Mouse (Mus musculus): ENCODE results near the gene Mgat1. TPM values are rescaled to one million over a fixed set of nuclear protein-coding genes. Genes with fewer than 3 reads are reported as not detected.

Mgat1 gene
- polyA plus RNA-seq, 1 experiment from 2014 or later: 59.0 TPM

- H3K4me3 ChIP-seq (ENCODE audit: low read depth, low read length): no peak overlapping the region
- TF ChIP-seq CTCF (IDR thresholded peaks at IDR 0.05; ENCODE audit: low read depth): no peak
- peaks cover 40% of the 10 kb centered on the region for H3K36me3 ChIP-seq (ENCODE audit: control insufficient read depth, insufficient read depth)
- peaks cover 8% of the 10 kb centered on the region; the same call in 1 of the 2 replicates for H3K4me1 ChIP-seq (replicated peaks; ENCODE audit: control insufficient read depth, insufficient read depth, low read length)
- H3K9me3 ChIP-seq (ENCODE audit: control insufficient read depth): no peaks in the 10 kb centered on the region
- no peak overlapping the region for H3K9ac ChIP-seq (ENCODE audit: low read depth, low read length)
- WGBS: 90% methylated on average over 6 of the region's 6 CpGs
- H3K27me3 ChIP-seq (replicated peaks; ENCODE audit: control insufficient read depth, insufficient read depth, low read length): no peaks in the 10 kb centered on the region
- no peak overlapping the region for H3K27ac ChIP-seq (ENCODE audit: low read depth, low read length)
- H3K4me2 ChIP-seq (replicated peaks; ENCODE audit: low read depth): no peak overlapping the region
- no peak for ATAC-seq
Observed at GRCm38 (mm10) chr11:49263149-49263548, 19.2 kb downstream of the Mgat1 start.

- Histone ChIP-seq H3K9ac (ENCODE audit: low read depth, low read length) (no peak overlapping the region), H3K27ac (ENCODE audit: low read depth, low read length) (no peak overlapping the region), H3K36me3 (ENCODE audit: control insufficient read depth, insufficient read depth) (peaks cover 40% of the 10 kb centered on the region), H3K9me3 (ENCODE audit: control insufficient read depth) (no peaks in the 10 kb centered on the region), H3K4me1 (replicated peaks; ENCODE audit: control insufficient read depth, insufficient read depth, low read length) (peaks cover 8% of the 10 kb centered on the region; the same call in 1 of the 2 replicates), H3K4me3 (ENCODE audit: low read depth, low read length) (no peak overlapping the region), H3K27me3 (replicated peaks; ENCODE audit: control insufficient read depth, insufficient read depth, low read length) (no peaks in the 10 kb centered on the region), H3K4me2 (replicated peaks; ENCODE audit: low read depth) (no peak overlapping the region)
- 88% methylated on average over 7 of the region's 7 CpGs for WGBS
- no peak for TF ChIP-seq CTCF (IDR thresholded peaks at IDR 0.05; ENCODE audit: low read depth)
- ATAC-seq: no peak
Observed at GRCm38 (mm10) chr11:49264081-49264480, 20.1 kb downstream of the Mgat1 start.

- no peak for TF ChIP-seq CTCF (IDR thresholded peaks at IDR 0.05; ENCODE audit: low read depth)
- Histone ChIP-seq H3K27me3 (replicated peaks; ENCODE audit: control insufficient read depth, insufficient read depth, low read length) (no peaks in the 10 kb centered on the region), H3K9ac (ENCODE audit: low read depth, low read length) (no peak overlapping the region), H3K36me3 (ENCODE audit: control insufficient read depth, insufficient read depth) (peaks cover 39% of the 10 kb centered on the region), H3K4me1 (replicated peaks; ENCODE audit: control insufficient read depth, insufficient read depth, low read length) (peaks cover 8% of the 10 kb centered on the region; the same call in 1 of the 2 replicates), H3K4me3 (ENCODE audit: low read depth, low read length) (no peak overlapping the region), H3K27ac (ENCODE audit: low read depth, low read length) (no peak overlapping the region), H3K4me2 (replicated peaks; ENCODE audit: low read depth) (no peak overlapping the region), H3K9me3 (ENCODE audit: control insufficient read depth) (no peaks in the 10 kb centered on the region)
- peak; percentile 48 for ATAC-seq
- WGBS: 45% methylated on average over 11 of the region's 11 CpGs
Observed at GRCm38 (mm10) chr11:49264622-49265021, 20.6 kb downstream of the Mgat1 start.

- Histone ChIP-seq H3K27me3 (replicated peaks; ENCODE audit: control insufficient read depth, insufficient read depth, low read length) (no peaks in the 10 kb centered on the region), H3K4me1 (replicated peaks; ENCODE audit: control insufficient read depth, insufficient read depth, low read length) (peaks cover 8% of the 10 kb centered on the region; the same call in 1 of the 2 replicates), H3K9me3 (ENCODE audit: control insufficient read depth) (no peaks in the 10 kb centered on the region), H3K4me3 (ENCODE audit: low read depth, low read length) (no peak overlapping the region), H3K9ac (ENCODE audit: low read depth, low read length) (no peak overlapping the region), H3K27ac (ENCODE audit: low read depth, low read length) (no peak overlapping the region), H3K4me2 (replicated peaks; ENCODE audit: low read depth) (no peak overlapping the region), H3K36me3 (ENCODE audit: control insufficient read depth, insufficient read depth) (peaks cover 35% of the 10 kb centered on the region)
- ATAC-seq: no peak
- no peak for TF ChIP-seq CTCF (IDR thresholded peaks at IDR 0.05; ENCODE audit: low read depth)
- 88% methylated on average over 8 of the region's 8 CpGs for WGBS
Observed at GRCm38 (mm10) chr11:49265101-49265500, 21.1 kb downstream of the Mgat1 start.

GRCm38 (mm10) chr11:49266671-49267070, 22.7 kb downstream of the Mgat1 start:
- H3K27ac ChIP-seq (ENCODE audit: low read depth, low read length): no peak overlapping the region

GRCm38 (mm10) chr11:49267316-49267715, 23.3 kb downstream of the Mgat1 start:
- WGBS: 85% methylated on average over 10 of the region's 10 CpGs
- H3K9ac ChIP-seq (ENCODE audit: low read depth, low read length): no peak overlapping the region
- peaks cover 12% of the 10 kb centered on the region for H3K36me3 ChIP-seq (ENCODE audit: control insufficient read depth, insufficient read depth)
- H3K9me3 ChIP-seq (ENCODE audit: control insufficient read depth): no peaks in the 10 kb centered on the region
- peaks cover 3% of the 10 kb centered on the region; the same call in 1 of the 2 replicates for H3K4me1 ChIP-seq (replicated peaks; ENCODE audit: control insufficient read depth, insufficient read depth, low read length)
- H3K27me3 ChIP-seq (replicated peaks; ENCODE audit: control insufficient read depth, insufficient read depth, low read length): no peaks in the 10 kb centered on the region
- no peak overlapping the region for H3K4me3 ChIP-seq (ENCODE audit: low read depth, low read length)
- H3K4me2 ChIP-seq (replicated peaks; ENCODE audit: low read depth): no peak overlapping the region
- TF ChIP-seq CTCF (IDR thresholded peaks at IDR 0.05; ENCODE audit: low read depth): no peak
- no peak overlapping the region for H3K27ac ChIP-seq (ENCODE audit: low read depth, low read length)
- no peak for ATAC-seq

More at GRCm38 (mm10) chr11:49266671-49267070, 22.7 kb downstream of the Mgat1 start:
- H3K4me1 ChIP-seq (replicated peaks; ENCODE audit: control insufficient read depth, insufficient read depth, low read length): peaks cover 3% of the 10 kb centered on the region; the same call in 1 of the 2 replicates
- TF ChIP-seq CTCF (IDR thresholded peaks at IDR 0.05; ENCODE audit: low read depth): no peak
- H3K27me3 ChIP-seq (replicated peaks; ENCODE audit: control insufficient read depth, insufficient read depth, low read length): no peaks in the 10 kb centered on the region
- 0 out of 2 replicates have a peak overlapping the region, but pooled peaks have one; percentile 9 for H3K4me2 ChIP-seq (replicated peaks; ENCODE audit: low read depth)
- no peak for ATAC-seq
- WGBS: 43% methylated on average over 6 of the region's 6 CpGs
- H3K36me3 ChIP-seq (ENCODE audit: control insufficient read depth, insufficient read depth): peaks cover 19% of the 10 kb centered on the region
- H3K9me3 ChIP-seq (ENCODE audit: control insufficient read depth): no peaks in the 10 kb centered on the region
- H3K9ac ChIP-seq (ENCODE audit: low read depth, low read length): no peak overlapping the region
- H3K4me3 ChIP-seq (ENCODE audit: low read depth, low read length): no peak overlapping the region
